Mouse (Mus musculus): ENCODE measurements around the gene Adcy1. TPM values are rescaled to one million over a fixed set of nuclear protein-coding genes. Genes with fewer than 3 reads are reported as not detected.

The Adcy1 gene
- total RNA-seq, 4 experiments from 2014 or later, result 1.4 to 3.2 (median 2.0) TPM

GRCm38 (mm10) chr11:7068479-7069235 lies 5.4 kb downstream of the Adcy1 start:
- DNase-seq (ENCODE audit: low spot score), result no peak

DNA sequence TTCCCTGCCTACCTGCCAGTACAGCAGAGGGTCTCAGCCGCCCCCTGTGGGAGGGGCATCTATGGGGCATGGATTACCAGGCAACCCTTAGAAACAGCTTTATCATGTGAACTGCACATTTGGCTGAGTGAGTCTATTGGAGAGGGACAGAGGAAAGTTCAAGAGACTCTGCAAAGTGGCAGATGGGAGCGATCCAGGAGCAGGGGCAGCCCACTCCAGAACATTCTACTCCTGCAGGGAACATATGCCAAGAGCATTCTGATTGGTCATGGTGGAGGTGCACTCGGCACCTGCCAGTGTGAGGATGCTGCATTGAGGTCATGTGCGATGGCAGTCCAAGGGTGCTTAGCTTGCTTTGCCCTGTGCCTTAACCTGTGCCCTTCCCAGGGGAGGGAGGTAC lies 6.5 kb downstream of the Adcy1 start:
- no peak for DNase-seq (ENCODE audit: low spot score)

GRCm38 (mm10) chr11:7071617-7072016 lies 8.3 kb downstream of the Adcy1 start:
- DNase-seq (ENCODE audit: low spot score), result no peak

GRCm38 (mm10) chr11:7073556-7073955 lies 10.3 kb downstream of the Adcy1 start:
- DNase-seq (ENCODE audit: low spot score), result no peak

GRCm38 (mm10) chr11:7076510-7076909 lies 13.2 kb downstream of the Adcy1 start:
- DNase-seq (ENCODE audit: low spot score), result no peak

- DNase-seq (ENCODE audit: low spot score), result no peak
These were observed 18.6 kb downstream of the Adcy1 start for GRCm38 (mm10) chr11:7081893-7082292.

DNA sequence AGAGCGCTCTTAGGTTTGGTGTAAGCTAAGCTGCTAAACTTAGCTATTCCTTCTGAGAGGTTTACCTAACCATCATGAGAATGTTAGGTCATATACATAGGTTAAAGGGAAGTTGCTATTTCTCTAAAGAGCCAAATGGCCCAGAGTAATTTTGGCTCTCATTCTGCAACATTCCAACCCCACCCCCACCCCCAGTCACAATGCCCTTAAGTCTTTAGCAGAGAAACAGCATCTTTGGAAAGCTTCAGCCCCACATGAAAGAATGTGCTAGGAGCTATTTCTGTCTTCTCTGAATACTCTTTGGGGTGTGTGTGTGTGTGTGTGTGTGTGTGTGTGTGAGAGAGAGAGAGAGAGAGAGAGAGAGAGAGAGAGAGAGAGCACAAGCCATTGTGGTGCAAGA lies 20.6 kb downstream of the Adcy1 start:
- no peak for DNase-seq (ENCODE audit: low spot score)

- no peak for DNase-seq (ENCODE audit: low spot score)
These were observed 21.9 kb downstream of the Adcy1 start for GRCm38 (mm10) chr11:7085184-7085583.

DNA sequence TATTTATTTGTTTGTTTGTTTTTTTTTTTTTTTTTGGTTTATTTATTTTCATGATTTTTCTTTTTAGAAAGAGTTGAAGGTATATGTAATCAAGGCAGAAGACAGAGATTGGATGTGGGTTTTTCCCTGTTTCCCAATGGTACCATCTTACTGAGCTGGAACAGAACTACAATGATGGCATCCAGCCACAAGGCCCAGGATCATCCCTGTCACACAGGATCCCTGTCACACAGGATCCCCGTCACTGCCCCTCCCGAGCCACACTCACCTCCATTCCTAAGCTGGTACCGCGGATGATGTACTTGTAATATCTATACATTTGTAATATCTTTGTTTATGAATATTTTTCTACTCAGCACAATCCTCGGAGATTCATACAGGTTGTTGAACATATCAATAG lies 27.8 kb downstream of the Adcy1 start:
- DNase-seq (ENCODE audit: low spot score), result no peak

GRCm38 (mm10) chr11:7094844-7095243 lies 31.6 kb downstream of the Adcy1 start:
- no peak for DNase-seq (ENCODE audit: low spot score)

DNA sequence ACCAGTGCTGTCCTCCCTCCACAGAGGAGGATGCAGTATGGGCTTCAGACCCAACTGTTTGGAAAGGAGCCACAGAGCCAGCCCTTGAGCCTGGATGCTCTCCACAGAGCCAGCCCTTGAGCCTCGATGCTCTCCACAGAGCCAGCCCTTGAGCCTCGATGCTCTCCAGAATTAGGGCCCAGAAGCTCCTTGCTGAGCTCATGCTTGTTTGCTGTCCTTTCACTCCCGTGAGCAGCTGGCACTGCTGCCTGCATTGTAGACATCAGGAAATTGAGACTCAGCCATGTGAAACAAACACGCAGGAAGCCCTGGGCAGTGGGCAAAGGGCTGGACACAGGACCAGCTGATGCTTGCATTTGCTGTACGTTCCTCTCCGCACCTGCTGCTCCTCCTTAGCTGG lies 38.4 kb downstream of the Adcy1 start:
- DNase-seq (ENCODE audit: low spot score), result no peak

DNA sequence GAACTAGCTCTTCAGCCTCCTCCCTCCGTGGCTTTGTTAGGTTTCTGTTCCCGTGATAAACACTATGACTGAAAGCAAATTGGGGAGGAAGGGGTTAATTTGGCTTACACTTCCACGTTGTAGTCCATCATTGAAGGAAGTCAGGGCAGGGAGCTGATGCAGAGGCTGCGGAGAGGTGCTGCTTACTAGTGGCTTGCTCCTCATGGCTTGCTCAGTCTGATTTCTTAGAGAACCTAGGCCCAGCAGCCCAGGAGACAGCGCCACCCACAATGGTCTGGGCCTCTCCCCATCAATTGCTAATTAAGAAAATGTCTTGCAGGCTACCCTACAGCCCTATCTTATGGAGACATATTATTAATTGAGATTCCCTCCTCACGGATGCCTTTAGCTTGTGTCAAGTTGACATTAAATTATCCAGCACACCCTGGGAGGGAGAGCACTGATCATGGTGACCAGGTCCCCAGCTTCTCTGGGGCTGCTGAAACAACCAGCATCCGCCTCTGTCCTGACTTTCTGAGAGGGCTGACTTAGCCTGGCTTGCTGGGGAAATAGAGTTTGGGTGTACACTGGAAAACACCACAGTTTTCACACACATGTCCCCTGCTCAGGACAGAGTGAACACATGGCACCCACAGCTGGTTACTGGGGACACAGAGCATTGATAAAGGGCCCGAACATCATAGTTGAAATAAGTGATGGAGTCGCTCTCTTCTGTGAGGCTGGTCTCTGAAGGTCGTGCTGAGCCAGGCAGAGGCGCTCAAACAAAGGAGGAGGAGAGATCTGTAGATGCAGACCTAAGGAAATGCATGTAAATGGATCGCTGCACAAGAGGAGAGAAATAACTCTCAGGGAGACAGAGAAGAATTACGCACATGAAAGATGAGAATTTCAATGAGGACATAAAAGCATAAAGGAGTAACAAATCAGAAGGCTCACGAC lies 39.2 kb downstream of the Adcy1 start:
- DNase-seq (ENCODE audit: low spot score), result no peak

DNA sequence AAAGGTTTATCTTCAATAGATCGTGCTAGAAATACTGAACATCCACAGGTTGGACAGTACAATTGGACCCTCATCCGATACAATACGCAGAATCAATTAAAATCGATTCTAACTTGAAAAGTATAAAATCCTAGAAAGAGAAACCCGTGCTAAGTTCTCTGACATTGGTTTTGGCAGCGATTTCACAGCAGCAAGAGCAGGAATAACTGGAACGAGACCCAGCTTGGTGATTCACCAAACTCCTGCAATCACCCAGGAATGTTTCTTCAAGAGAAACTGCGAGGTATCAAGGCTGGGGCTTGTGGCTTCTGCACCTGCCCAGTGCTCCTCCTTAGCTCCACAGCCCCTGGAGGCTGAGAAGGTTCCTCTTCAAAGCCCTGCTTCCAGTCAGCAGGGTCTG lies 42.0 kb downstream of the Adcy1 start:
- no peak for DNase-seq (ENCODE audit: low spot score)

DNA sequence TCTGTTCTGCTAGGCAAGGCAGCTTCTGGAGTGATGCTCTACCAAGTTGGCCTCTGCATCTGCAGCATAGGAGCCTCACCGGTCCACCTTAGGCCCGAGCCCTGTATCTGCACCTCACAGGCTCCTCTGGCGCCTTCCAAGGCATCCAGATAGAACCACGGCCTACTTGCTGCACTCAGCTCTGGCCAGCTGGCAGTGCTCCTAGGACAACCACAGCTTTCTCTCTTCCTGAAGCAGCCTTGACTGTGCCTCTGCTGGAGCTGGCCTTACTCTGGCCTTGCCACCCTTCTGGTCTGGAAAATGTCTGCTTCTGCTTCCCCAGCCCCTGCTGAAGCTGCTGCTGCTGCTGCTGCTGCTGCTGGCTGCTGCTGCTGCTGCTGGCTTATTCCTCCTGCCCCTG lies 45.8 kb downstream of the Adcy1 start:
- DNase-seq (ENCODE audit: low spot score), result no peak

DNA sequence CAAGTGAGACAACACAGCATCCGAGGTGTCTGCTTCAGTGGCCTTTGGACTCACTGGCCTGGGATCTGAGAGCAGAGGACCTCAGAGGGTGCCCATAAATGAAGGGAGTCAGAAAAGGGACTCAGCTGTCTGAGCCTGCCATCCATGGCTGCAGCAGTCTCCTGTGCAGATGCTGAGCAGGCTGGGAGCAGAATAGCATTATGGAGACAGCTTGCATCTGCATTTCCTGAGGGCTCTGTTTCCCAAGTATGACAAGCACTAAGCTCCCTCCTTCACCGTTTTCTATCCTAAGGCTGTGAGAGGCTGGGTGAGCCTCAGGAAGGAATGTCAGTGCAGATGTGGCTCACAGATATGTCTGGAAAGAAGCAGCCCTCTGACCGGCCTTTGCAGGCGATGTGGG lies 49.8 kb downstream of the Adcy1 start:
- DNase-seq (ENCODE audit: low spot score), result no peak

GRCm38 (mm10) chr11:7113687-7114086 lies 50.4 kb downstream of the Adcy1 start:
- DNase-seq (ENCODE audit: low spot score), result no peak

GRCm38 (mm10) chr11:7114312-7114711 lies 51.0 kb downstream of the Adcy1 start:
- no peak for DNase-seq (ENCODE audit: low spot score)

DNA sequence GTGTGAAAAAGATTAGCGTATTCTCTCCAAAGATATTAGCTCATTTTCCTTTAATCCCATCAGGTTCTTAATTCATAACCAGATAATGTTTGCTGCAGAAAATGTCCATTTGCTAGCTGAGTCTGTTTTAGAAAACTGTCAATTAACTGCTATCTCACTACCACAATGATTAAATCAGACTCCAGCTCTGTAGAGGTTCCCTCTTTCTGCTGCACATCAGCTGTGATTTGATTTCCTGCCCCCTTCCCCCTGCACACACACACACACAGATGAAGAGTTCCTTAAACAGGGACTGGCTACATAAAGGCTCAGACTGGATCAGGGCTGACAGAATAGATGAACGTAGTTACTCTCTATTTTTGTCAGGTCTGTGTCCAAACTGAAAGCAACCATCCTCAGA lies 53.4 kb downstream of the Adcy1 start:
- DNase-seq (ENCODE audit: low spot score), result no peak

DNA sequence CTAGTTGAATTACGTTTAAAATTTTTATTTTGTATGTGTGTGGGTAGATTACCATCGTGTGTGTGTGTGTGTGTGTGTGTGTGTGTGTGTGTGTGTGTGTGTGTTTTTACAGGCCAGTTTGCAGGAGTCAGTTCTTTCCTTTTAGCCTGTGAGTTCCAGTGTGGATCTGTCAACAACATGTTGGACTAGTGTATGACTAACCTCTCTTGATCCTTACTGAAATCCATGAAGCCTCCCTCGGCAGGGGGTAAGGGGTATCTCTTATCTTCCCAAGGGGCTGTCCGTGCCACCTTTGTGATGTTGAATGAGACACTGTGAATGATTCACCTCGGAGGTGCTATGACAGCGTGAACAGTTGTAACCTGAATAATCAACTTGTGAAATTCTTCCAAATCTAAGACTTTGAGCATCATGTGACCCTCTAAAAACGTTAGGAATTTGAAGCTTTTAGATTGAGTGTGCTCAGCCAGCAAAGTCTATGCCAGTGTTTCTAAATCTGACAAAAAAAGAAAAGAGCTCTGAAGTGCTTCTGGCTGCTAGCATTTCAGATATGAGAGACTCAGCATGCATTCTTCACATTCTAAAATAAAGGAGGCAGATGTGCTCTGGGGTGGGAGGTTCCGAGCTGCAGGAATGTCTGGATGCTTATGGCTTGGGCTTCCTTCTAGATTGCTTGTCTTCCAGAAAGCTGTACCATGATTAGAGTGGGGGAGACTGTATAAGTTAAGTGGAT lies 66.2 kb downstream of the Adcy1 start:
- no peak for DNase-seq (ENCODE audit: low spot score)

DNA sequence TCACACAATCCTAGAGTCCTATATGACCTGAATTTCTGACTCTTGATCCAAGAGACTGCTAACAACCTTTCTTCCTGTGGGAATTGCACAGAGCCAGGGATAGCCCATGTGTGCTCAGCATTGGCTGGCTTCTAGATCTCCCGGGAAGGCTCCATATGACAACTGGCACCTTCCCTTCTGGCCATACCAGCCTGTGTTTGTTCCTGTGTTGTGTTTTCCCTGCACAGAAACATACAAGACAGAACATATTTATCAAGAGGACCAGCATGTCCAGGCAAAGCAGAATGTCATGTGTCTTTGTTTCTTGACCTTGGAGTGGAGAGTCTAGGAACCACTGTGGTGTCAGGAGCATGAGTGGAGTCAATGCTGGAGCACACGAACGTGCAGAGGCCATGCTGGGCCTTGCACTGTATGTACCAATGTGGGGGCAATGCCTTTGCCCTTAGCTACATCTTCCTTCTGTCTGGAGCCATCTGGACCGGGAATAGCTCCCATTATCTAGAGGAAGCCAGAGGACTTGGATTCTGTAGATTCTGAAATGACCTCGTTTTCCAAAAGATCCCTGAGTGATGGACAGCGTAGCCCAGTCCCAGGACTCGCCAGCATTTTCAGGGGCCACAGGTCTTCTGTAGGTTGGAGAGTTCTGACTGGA lies 69.6 kb downstream of the Adcy1 start:
- DNase-seq (ENCODE audit: low spot score), result no peak

DNA sequence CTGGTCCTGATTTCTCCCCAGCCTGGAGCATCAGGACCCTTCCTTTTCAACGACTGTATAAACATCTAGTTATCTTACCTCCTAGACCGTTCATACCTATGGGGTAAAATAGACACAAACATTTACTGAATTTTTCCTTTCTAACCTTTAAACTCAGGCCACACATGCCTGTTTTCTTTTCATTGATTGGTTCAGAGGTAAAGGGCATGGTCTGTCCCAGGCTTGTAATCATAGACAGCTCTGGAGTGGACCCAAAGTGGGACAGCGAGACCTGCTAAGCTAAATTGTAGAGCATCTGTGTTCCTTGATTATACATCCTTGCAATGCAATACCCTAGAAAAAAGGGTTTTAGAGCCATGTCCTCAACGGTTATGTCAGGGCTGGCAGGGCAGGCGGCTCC lies 70.4 kb downstream of the Adcy1 start:
- no peak for DNase-seq (ENCODE audit: low spot score)

- DNase-seq (ENCODE audit: low spot score), result no peak
These were observed 71.0 kb downstream of the Adcy1 start for GRCm38 (mm10) chr11:7134319-7134718.
